Mouse (Mus musculus) ES-E14 (cell line): ENCODE measurements around the gene Pcyt1a.

ENCODE experiments used
- CHD2 ChIP-seq: IDR thresholded peaks from 2 replicates; pipeline ENCODE4 v1.6.1; 2014; ENCODE audit warnings: mild to moderate bottlenecking, low read depth, low read length, inconsistent platforms
- HCFC1 ChIP-seq: IDR thresholded peaks from 2 replicates; pipeline ENCODE4 v1.6.1; 2012; ENCODE audit warnings: low read length, inconsistent platforms, borderline replicate concordance; ENCODE audit not compliant: insufficient read depth
- ZC3H11A ChIP-seq: IDR thresholded peaks from 2 replicates; pipeline ENCODE4 v1.6.1; 2012; ENCODE audit warnings: low read depth, mild to moderate bottlenecking, inconsistent platforms, low read length, borderline replicate concordance
- ZNF384 ChIP-seq: IDR thresholded peaks from 2 replicates; pipeline ENCODE4 v1.6.1; 2012; ENCODE audit warnings: low read depth, low read length, inconsistent platforms

DNA sequence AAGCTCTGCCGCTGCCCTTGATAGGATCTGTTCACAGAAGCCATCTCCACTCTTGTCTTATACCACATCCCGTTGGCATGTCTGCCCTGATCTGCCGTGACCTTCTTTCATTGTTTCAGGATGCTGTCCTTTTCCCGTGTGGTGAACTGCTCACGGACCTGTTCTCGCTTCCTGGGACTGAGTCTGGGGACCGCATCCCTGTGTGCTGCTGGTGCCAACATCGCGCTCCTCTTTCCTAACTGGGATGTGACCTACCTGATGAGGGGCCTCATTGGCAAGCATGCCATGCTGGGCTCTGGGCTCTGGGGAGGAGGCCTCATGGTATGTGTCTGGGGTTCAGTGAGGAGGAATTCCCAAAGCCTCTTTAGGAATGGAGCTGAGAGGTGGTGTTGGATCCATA lies 25.0 kb upstream of the Pcyt1a start:
- TF ChIP-seq ZNF384 (no peak), HCFC1 (no peak), ZC3H11A (no peak), CHD2 (no peak)
